Mouse (Mus musculus) heart, postnatal 4 days (tissue): ENCODE results near the gene Tnnc1. TPM values are rescaled to one million over a fixed set of nuclear protein-coding genes. Genes with fewer than 3 reads are reported as not detected.

ENCODE experiments used
- DNase-seq: peaks from one replicate; pipeline ENCODE4 v3.0.0; 2021
- total RNA-seq, 2 experiments: library from RNA; stranded (reverse); gene quantifications; 2 replicates each; pipeline ENCODE4 v1.2.3; 2021

Gene Tnnc1
- total RNA-seq, 2 experiments from 2014 or later = 5,292 to 5,773 TPM

DNA sequence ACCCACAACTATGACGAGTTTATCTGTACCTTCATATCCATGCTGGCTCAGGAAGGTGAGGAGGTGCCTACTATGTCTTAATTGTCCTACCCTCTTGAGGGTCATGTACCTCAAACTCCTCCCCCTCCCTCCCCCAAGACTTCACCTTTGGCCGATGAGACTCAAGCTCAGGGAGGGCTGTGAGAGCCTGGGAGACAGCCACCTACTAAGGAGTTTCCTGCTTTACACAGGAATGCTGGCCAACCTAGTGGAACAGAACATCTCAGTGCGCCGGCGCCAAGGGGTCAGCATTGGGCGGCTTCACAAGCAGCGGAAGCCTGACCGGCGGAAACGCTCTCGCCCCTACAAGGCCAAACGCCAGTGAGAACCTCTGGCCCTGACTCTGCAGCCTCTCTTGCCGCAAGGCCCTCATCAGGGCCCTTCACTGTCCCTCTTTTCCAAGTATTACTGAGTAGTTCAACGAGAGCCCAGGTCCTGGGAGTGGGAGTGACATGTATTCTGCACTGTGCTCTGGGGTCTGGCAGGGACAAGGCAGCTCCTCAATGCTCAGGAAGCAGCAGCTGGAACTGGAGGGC lies 50.5 kb downstream of the Tnnc1 start:
- no peak for DNase-seq

DNA sequence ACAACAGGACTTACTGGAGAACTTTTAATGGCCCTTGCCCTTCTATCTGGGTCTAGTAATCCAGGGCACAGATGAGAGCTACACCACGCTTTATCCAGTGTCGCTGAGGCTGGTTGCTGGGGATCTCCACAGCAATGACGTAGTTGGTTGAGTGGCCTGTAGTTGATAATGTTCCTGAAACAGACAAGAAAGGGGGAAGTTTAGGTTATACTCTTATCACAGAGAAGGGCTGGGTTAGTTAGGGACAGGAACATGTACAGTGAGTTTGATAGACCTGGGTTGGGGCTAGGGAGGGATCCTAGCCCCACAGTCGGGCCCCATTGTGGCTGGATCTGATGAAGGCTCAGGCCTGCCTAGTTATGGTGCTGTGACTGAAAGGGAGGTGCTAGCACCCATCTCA lies 52.3 kb downstream of the Tnnc1 start:
- no peak for DNase-seq

DNA sequence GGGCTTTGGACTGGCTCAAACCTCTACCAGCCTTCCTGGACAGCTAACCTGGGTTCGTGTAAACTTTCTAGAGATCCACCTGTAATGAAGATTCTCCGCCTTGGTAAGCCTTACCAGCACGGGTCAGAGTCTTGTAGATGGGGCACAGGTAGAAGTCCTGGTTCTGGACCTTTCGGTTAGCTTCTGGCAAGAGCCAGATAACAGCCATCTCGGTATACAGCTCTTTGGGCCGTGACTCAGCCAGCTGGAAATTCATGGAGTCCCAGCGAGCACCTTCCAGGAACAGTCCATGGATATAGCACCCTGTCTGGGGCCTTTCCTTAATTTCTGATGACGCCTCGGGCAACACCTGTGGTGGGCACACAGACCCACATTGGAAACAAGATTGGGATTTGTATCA lies 52.8 kb downstream of the Tnnc1 start:
- no peak for DNase-seq

Other genes with a start within 250 kb of the Tnnc1 start
- gene Glt8d1, start 206.9 kb upstream of the Tnnc1 start, total RNA-seq = 10 to 100 TPM; 31.2 to 32.3 TPM
- gene Spcs1, start 206.6 kb upstream of the Tnnc1 start, total RNA-seq = 100 to 1,000 TPM; 176 to 181 TPM
- 100 to 1,000 TPM in 1 of 2 experiments, 10 to 100 TPM in 1; 97.2 to 101 TPM for gene Pbrm1, start 189.2 kb upstream of the Tnnc1 start, total RNA-seq
- 10 to 100 TPM; 37.9 to 41.4 TPM for gene Gnl3, start 189.2 kb upstream of the Tnnc1 start, total RNA-seq
- 10 to 100 TPM; 80.5 to 91.4 TPM for gene Smim4, start 79.4 kb upstream of the Tnnc1 start, total RNA-seq
- 10 to 100 TPM; 91.8 to 93.8 TPM for gene Nt5dc2, start 77.3 kb upstream of the Tnnc1 start, total RNA-seq
- 10 to 100 TPM; 77.1 to 84.3 TPM for gene Stab1, start 39.7 kb upstream of the Tnnc1 start, total RNA-seq
- 100 to 1,000 TPM; 301 to 310 TPM for gene Nisch, start 8.6 kb downstream of the Tnnc1 start, total RNA-seq
- gene Sema3g, start 9.5 kb downstream of the Tnnc1 start, total RNA-seq = 10 to 100 TPM in 1 of 2 experiments, 1 to 10 TPM in 1; 9.2 to 11.4 TPM
- 1 to 10 TPM; 5.5 to 6.4 TPM for gene Phf7, start 43.0 kb downstream of the Tnnc1 start, total RNA-seq
- gene Bap1, start 43.1 kb downstream of the Tnnc1 start, total RNA-seq = 10 to 100 TPM; 54.4 to 54.8 TPM
- under 1 TPM; 0.21 to 0.29 TPM for gene Dnah1, start 115.6 kb downstream of the Tnnc1 start, total RNA-seq
- 10 to 100 TPM; 36.1 to 36.7 TPM for gene Capn7, start 128.3 kb downstream of the Tnnc1 start, total RNA-seq
- 10 to 100 TPM; 78.7 to 80.1 TPM for gene Sh3bp5, start 227.8 kb downstream of the Tnnc1 start, total RNA-seq